11 mouse cellular contexts compared by ENCODE assay signal in genomic region chr15:99332111-99332510, GRCm38 (mm10). TPM values are rescaled to one million over a fixed set of nuclear protein-coding genes. Genes with fewer than 3 reads are reported as not detected.
DNase-seq lines count a peak whose midpoint lies in the region; ATAC-seq and TF ChIP-seq lines count a peak whose summit lies in the region.
"Had no signal": no experiment of that assay in that cellular context is flagged by ENCODE, and none has a peak within 500 bp of the region (broad histone marks: within the 10 kb centered on the region; RNA-seq: fewer than 3 reads in every experiment).

No protein-coding gene starts in this region.

- peaks cover 4% of the 10 kb centered on the region; the same call in 1 of the 2 replicates for H3K79me2 ChIP-seq in macrophage (ENCODE audit: inconsistent target)

- H3K9me3 ChIP-seq in embryonic facial prominence, embryonic 13.5 days, result no peaks in the 10 kb centered on the region
- no peaks in the 10 kb centered on the region for H3K9me3 ChIP-seq in hindbrain, embryonic 13.5 days
- H3K9me3 ChIP-seq: forebrain, embryonic 15.5 days had no signal

- no peak overlapping the region for H3K4me3 ChIP-seq in left cerebral cortex, adult 2 months
- no peak overlapping the region for H3K4me3 ChIP-seq in embryonic facial prominence, embryonic 13.5 days
- H3K4me3 ChIP-seq in hindbrain, embryonic 13.5 days, result no peak overlapping the region
- no peak overlapping the region for H3K4me3 ChIP-seq in macrophage (ENCODE audit: inconsistent target)
- H3K4me3 ChIP-seq: forebrain, embryonic 15.5 days had no signal

- no peak for ATAC-seq in embryonic facial prominence, embryonic 13.5 days (ENCODE audit: insufficient number of reproducible peaks, insufficient read depth, low FRiP score, low TSS enrichment, low read depth)
- no peak for ATAC-seq in hindbrain, embryonic 13.5 days (ENCODE audit: low FRiP score)
- no peak for ATAC-seq in erythroblast, adult 5-6 weeks (replicated peaks; ENCODE audit: low FRiP score, poor library complexity, severe bottlenecking)
- ATAC-seq: forebrain, embryonic 15.5 days had no signal

- H3K4me2 ChIP-seq in embryonic facial prominence, embryonic 13.5 days, result 0 out of 2 replicates have a peak overlapping the region, but pooled peaks have one; percentile 37
- no peak overlapping the region for H3K4me2 ChIP-seq in hindbrain, embryonic 13.5 days
- H3K4me2 ChIP-seq: forebrain, embryonic 15.5 days had no signal

- H3K9ac ChIP-seq in embryonic facial prominence, embryonic 13.5 days, result peak overlapping the region; percentile 44; the same call in 1 of the 2 replicates
- H3K9ac ChIP-seq in hindbrain, embryonic 13.5 days, result no peak overlapping the region
- H3K9ac ChIP-seq: forebrain, embryonic 15.5 days had no signal

- intact Hi-C loops in left cerebral cortex, adult 2 months (cut with DNase I), result no loop called here
- intact Hi-C loops in left cerebral cortex, postnatal 10 days (cut with DNase I), result no loop called here

- H3K4me1 ChIP-seq in embryonic facial prominence, embryonic 13.5 days, result peaks cover 50% of the 10 kb centered on the region
- peaks cover 28% of the 10 kb centered on the region for H3K4me1 ChIP-seq in hindbrain, embryonic 13.5 days (replicated peaks)

- H3K36me3 ChIP-seq in embryonic facial prominence, embryonic 13.5 days, result peaks cover 49% of the 10 kb centered on the region
- peaks cover 24% of the 10 kb centered on the region for H3K36me3 ChIP-seq in hindbrain, embryonic 13.5 days
- H3K36me3 ChIP-seq in macrophage (ENCODE audit: inconsistent target), result peaks cover 5% of the 10 kb centered on the region; the same call in 1 of the 2 replicates

- no peaks in the 10 kb centered on the region for H3K27me3 ChIP-seq in embryonic facial prominence, embryonic 13.5 days
- H3K27me3 ChIP-seq in hindbrain, embryonic 13.5 days, result no peaks in the 10 kb centered on the region
- H3K27me3 ChIP-seq: forebrain, embryonic 15.5 days had no signal

- H3K27ac ChIP-seq in left cerebral cortex, adult 2 months, result peak overlapping the region; percentile 61; the same call in 1 of the 2 replicates
- H3K27ac ChIP-seq in embryonic facial prominence, embryonic 13.5 days, result peak overlapping the region; percentile 98
- peak overlapping the region; percentile 81; the same call in 1 of the 2 replicates for H3K27ac ChIP-seq in hindbrain, embryonic 13.5 days
- peak overlapping the region; percentile 94 for H3K27ac ChIP-seq in macrophage
- H3K27ac ChIP-seq: forebrain, embryonic 15.5 days had no signal

- no peak for TF ChIP-seq CTCF in left cerebral cortex, adult 2 months (IDR thresholded peaks at IDR 0.05)

- DNase-seq in left cerebral cortex, adult 2 months (ENCODE audit: extremely low spot score in 1 of 2, low spot score in 2 of 2), result no peak
- no peak for DNase-seq in left cerebral cortex, postnatal 10 days (ENCODE audit: extremely low spot score in 1 of 2, low spot score in 2 of 2)
- DNase-seq in urinary bladder, postnatal 10 days (ENCODE audit: low spot score), result no peak
- DNase-seq: cerebellum, adult 18-20 months had no signal

RNA-seq across cellular contexts. Expression of gene Fam186b, which starts 36.4 kb away (rescaled TPM):
- total RNA-seq in left cerebral cortex, adult 2 months (2021), result 1 to 10 TPM; 1.3 to 1.8 TPM
- 1 to 10 TPM; 1.4 to 1.5 TPM for total RNA-seq in left cerebral cortex, postnatal 10 days (2021)
- 0.12 and 0.42 TPM in 2 replicates for polyA plus RNA-seq in embryonic facial prominence, embryonic 13.5 days (2015; fragmentation: Nextera tagmentation; extraction: Ambion mirVana)
- 0.47 and 0.69 TPM in 2 replicates for polyA plus RNA-seq in hindbrain, embryonic 13.5 days (2015; fragmentation: Nextera tagmentation; extraction: Ambion mirVana)
- total RNA-seq in macrophage (2018; cell fraction: chromatin; rRNA removed), result not detected
- total RNA-seq in macrophage (2018; cell fraction: cytosol; rRNA removed), result not detected
- total RNA-seq in macrophage (2018; cell fraction: nucleus; rRNA removed), result 1 to 10 TPM in 1 of 26 experiments, not detected in 25; 1.3 TPM
- not detected in 3 replicates for polyA plus RNA-seq in macrophage (2018)
- 0.63 TPM in 1 of 2 replicates, not detected in the other for total RNA-seq in erythroblast, adult 5-6 weeks (2015; ENCODE audit: low replicate concordance)
- not detected in 2 replicates for total RNA-seq in erythroblast, adult 5-6 weeks (2017; ENCODE audit: low replicate concordance)
- total RNA-seq: neutrophil, adult 5-6 weeks had no signal
- polyA plus RNA-seq: large intestine, adult 2 months had no signal

RNA-seq across cellular contexts. Expression of gene Prpf40b, which starts 37.2 kb away (rescaled TPM):
- total RNA-seq in left cerebral cortex, adult 2 months (2021), result 100 to 1,000 TPM; 111 to 119 TPM
- 100 to 1,000 TPM; 101 to 105 TPM for total RNA-seq in left cerebral cortex, postnatal 10 days (2021)
- polyA plus RNA-seq in embryonic facial prominence, embryonic 13.5 days (2015; fragmentation: Nextera tagmentation; extraction: Ambion mirVana), result 82.4 and 83.6 TPM in 2 replicates
- polyA plus RNA-seq in hindbrain, embryonic 13.5 days (2015; fragmentation: Nextera tagmentation; extraction: Ambion mirVana), result 116 and 124 TPM in 2 replicates
- total RNA-seq in macrophage (2018; cell fraction: chromatin; rRNA removed), result 100 to 1,000 TPM in 2 of 26 experiments, 10 to 100 TPM in 24; 23.8 to 123 (median 63.9) TPM
- total RNA-seq in macrophage (2018; cell fraction: cytosol; rRNA removed), result 1 to 10 TPM; 2.8 to 8.8 (median 5.8) TPM
- 10 to 100 TPM in 25 of 26 experiments, 1 to 10 TPM in 1; 9.4 to 58.6 (median 23.4) TPM for total RNA-seq in macrophage (2018; cell fraction: nucleus; rRNA removed)
- polyA plus RNA-seq in macrophage (2018), result 6.5 to 9.7 TPM (median 7.5 TPM) in 3 replicates
- total RNA-seq in erythroblast, adult 5-6 weeks (2015; ENCODE audit: low replicate concordance), result 2.3 TPM in 1 of 2 replicates, not detected in the other
- 1.4 and 2.0 TPM in 2 replicates for total RNA-seq in erythroblast, adult 5-6 weeks (2017; ENCODE audit: low replicate concordance)

RNA-seq across cellular contexts. Expression of gene Fmnl3, which starts 38.2 kb away (rescaled TPM):
- total RNA-seq in left cerebral cortex, adult 2 months (2021), result 10 to 100 TPM in 1 of 2 experiments, 1 to 10 TPM in 1; 10.0 to 11.4 TPM
- total RNA-seq in left cerebral cortex, postnatal 10 days (2021), result 10 to 100 TPM; 12.6 to 14.1 TPM
- 29.0 and 29.5 TPM in 2 replicates for polyA plus RNA-seq in embryonic facial prominence, embryonic 13.5 days (2015; fragmentation: Nextera tagmentation; extraction: Ambion mirVana)
- 8.2 and 8.8 TPM in 2 replicates for polyA plus RNA-seq in hindbrain, embryonic 13.5 days (2015; fragmentation: Nextera tagmentation; extraction: Ambion mirVana)
- total RNA-seq in macrophage (2018; cell fraction: chromatin; rRNA removed), result 10 to 100 TPM in 21 of 26 experiments, 1 to 10 TPM in 5; 2.4 to 38.1 (median 15.1) TPM
- total RNA-seq in macrophage (2018; cell fraction: cytosol; rRNA removed), result 10 to 100 TPM in 7 of 26 experiments, 1 to 10 TPM in 19; 5.2 to 12.7 (median 9.1) TPM
- 10 to 100 TPM in 13 of 26 experiments, 1 to 10 TPM in 13; 4.9 to 30.3 (median 9.9) TPM for total RNA-seq in macrophage (2018; cell fraction: nucleus; rRNA removed)
- 7.2 to 21.2 TPM (median 8.2 TPM) in 3 replicates for polyA plus RNA-seq in macrophage (2018)
- total RNA-seq in erythroblast, adult 5-6 weeks (2015; ENCODE audit: low replicate concordance), result 1.2 and 3.6 TPM in 2 replicates
- total RNA-seq in erythroblast, adult 5-6 weeks (2017; ENCODE audit: low replicate concordance), result 3.7 and 4.5 TPM in 2 replicates

Comparison
In these comparisons a context has a peak if more than half of its experiments do, and no peak if none do; other contexts are left out.
1. RNA of gene Prpf40b, which starts 37.2 kb away (total RNA-seq): 111 to 119 TPM in left cerebral cortex, adult 2 months and 101 to 105 TPM in left cerebral cortex, postnatal 10 days; 1.4 to 2.3 TPM in erythroblast, adult 5-6 weeks; every median in the first group is over 10 times any median in the second.
2. Peak in every context shown above with its lines, with median percentiles within 50 percentile points of each other: H3K27ac ChIP-seq.